Mouse (Mus musculus): ENCODE results near the gene Cd163.
"Not testable (repeated sequence)": the region's sequence is repeated elsewhere in the genome, so short reads cannot be mapped to it uniquely, and the experiment has no call there.

The Cd163 gene

DNA sequence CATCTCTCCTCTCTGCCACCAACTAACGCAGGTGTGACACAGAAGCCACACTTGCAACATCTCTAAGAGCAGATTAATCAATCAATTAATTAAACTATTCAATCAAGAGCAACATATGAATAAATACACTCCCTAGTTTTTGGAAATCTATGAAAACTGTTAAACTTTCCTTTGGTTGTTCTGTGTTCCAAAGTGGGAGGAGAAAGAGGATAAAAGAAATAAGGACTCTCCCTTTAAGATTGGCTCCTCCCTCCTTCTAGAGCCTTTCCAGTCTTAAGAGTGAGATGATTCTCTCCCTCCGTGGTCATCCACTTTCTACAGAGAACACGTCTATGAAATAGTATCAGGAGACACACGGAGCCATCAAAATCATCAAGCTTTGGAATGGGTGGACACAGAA lies at the start of gene Cd163:
Gene Cd163 (plus strand): TSS at position 301 of the 400 bp plus-strand sequence.
- no peak for DNase-seq (ENCODE audit: extremely low read depth, insufficient read length, low spot score)

DNA sequence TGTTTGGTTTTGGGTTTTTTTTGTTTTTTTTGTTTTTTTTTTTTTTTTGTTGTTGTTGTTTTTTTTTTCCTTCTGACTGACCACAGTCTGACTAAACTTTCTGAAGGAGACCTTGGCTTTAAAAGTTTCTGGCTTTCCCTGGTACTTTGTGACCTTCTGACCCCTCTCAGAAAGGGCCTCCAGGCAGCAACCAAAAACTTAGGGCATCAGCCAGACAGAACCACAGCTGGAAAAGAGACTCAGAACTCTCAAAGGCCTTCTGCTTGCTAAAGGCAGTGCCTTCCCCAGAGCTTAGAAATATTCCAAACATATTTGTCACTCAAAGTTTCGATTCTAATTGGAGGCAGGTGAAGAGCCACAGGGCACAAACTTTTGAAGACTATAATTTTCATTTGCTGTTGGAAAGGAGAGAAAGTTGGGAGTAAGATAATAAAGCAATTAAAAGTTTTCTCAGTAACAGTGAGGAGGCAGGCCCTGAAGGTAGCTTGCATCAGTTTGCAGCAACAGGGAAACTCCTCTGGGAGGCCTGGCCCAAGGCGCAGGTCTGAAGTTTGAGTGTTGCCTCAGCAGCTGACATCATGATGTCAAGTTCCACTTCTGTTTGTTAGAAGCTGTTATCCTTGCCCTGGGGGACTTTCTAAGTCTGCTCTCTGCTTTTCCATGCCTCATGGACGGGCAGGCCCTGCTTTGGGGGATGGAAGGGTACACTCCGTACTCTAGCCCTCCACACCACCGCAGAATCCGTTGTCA lies 48.6 kb upstream of the Cd163 start:
- no peak for DNase-seq (ENCODE audit: extremely low read depth, insufficient read length, low spot score)

GRCm38 (mm10) chr6:124260198-124260931 lies 44.1 kb upstream of the Cd163 start:
- DNase-seq (ENCODE audit: extremely low read depth, insufficient read length, low spot score), result peak; percentile 5

DNA sequence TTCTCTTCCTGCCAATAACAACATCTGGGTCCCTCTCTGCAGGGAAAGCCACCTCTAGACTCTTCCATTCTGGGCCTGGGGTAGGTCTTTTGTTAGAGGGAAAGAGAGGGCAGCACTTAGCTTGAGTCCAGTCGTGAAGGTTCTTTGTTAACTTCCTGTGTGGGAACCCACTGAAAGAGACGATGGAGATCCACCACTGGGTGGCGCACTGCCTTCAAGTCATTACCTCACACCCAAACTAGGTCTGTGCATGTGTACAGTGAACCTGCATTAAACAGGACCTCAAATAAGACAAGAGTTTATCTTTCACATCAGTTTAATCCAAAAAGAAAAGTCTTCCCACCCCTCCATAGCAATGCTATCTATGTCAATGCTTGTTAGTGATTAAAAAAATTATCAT lies 41.8 kb upstream of the Cd163 start:
- DNase-seq (ENCODE audit: extremely low read depth, insufficient read length, low spot score), result no peak

DNA sequence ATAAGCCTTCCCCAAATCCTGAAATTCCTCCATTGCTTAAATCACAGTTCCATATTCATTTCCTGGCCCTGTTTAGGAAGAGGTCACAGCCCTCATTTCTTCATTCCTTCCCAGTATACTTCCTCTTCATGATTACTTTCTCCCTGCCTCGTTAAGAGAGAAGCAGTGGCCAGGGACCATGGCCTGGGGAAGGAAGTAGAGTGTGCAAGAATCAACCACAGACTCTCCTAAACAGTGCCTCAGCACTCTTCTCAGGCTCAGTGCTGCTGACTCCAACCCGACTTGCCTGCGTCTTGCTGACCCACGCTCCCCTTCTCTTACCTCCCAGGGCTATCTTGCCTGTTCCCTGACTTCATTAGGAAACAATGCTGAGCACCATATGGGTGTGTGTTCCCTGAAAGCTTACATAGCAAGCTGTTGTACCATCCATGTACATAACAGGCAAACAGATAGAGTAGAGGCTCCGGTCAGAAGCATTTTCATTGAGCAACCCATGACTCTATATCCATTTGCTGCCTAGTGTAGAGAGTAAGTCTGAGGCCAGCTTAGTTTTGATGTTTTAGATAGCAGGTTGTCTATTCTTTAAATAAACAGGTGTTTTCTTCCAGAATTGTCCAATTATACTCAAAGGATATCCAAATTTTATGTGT lies 31.1 kb upstream of the Cd163 start:
- DNase-seq (ENCODE audit: extremely low read depth, insufficient read length, low spot score), result no peak

GRCm38 (mm10) chr6:124277641-124278040 lies 26.8 kb upstream of the Cd163 start:
- DNase-seq (ENCODE audit: extremely low read depth, insufficient read length, low spot score), result no peak

GRCm38 (mm10) chr6:124278291-124278690 lies 26.2 kb upstream of the Cd163 start:
- DNase-seq (ENCODE audit: extremely low read depth, insufficient read length, low spot score), result no peak

DNA sequence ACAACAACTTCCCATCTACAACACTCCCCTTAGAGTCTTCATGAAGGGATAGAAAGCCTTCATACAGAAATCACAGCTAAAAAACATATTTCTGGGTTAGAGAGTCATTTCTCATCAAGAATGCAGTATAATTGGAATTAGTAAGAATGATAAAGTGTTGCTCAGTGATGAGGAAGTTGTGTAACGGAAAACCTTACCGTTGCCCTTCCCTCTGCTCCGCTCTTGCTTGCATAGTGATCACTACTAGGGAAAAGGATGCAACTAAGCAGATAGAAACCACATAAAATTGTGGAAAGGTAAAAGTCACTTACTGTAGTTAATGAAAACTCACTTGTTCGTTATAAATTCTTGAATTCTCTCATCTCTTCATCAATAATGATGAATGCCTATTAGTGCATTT lies 21.7 kb upstream of the Cd163 start:
- no peak for DNase-seq (ENCODE audit: extremely low read depth, insufficient read length, low spot score)

DNA sequence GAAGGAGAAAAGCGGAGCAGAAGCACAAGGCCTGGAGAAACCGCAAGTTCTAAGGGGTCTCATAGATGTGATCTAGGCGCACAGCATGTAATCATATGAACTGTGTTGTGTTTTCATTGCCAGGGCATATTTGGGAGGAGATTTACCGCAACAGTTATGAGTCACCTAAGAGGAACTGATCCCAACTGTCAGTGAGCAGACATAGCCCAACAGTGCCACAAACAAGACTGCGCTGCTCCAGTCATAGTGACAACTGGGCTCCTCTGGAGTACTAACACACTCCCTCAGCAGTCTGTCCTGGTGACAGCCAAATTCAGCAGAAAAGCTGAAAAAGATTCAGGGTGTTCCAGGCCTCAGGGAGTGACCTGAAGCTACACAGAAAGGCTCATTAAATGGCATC lies 7.1 kb upstream of the Cd163 start:
- not testable (repeated sequence) for DNase-seq (ENCODE audit: extremely low read depth, insufficient read length, low spot score)

GRCm38 (mm10) chr6:124301447-124302192 lies 2.8 kb upstream of the Cd163 start:
- DNase-seq (ENCODE audit: extremely low read depth, insufficient read length, low spot score), result no peak

GRCm38 (mm10) chr6:124308935-124309334 lies 4.5 kb downstream of the Cd163 start:
- no peak for DNase-seq (ENCODE audit: extremely low read depth, insufficient read length, low spot score)

- no peak for DNase-seq (ENCODE audit: extremely low read depth, insufficient read length, low spot score)
Observed at GRCm38 (mm10) chr6:124312292-124312691, 7.8 kb downstream of the Cd163 start.

DNA sequence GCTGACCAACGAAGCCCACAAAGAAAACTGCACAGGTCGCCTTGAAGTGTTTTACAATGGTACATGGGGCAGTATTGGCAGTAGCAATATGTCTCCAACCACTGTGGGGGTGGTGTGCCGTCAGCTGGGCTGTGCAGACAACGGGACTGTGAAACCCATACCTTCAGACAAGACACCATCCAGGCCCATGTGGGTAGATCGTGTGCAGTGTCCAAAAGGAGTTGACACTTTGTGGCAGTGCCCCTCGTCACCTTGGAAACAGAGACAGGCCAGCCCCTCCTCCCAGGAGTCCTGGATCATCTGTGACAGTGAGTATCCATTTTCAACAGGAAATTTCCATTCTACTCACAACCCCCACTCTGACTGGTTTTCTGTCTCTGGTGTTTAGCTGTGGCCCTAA lies 15.9 kb downstream of the Cd163 start:
- no peak for DNase-seq (ENCODE audit: extremely low read depth, insufficient read length, low spot score)

DNA sequence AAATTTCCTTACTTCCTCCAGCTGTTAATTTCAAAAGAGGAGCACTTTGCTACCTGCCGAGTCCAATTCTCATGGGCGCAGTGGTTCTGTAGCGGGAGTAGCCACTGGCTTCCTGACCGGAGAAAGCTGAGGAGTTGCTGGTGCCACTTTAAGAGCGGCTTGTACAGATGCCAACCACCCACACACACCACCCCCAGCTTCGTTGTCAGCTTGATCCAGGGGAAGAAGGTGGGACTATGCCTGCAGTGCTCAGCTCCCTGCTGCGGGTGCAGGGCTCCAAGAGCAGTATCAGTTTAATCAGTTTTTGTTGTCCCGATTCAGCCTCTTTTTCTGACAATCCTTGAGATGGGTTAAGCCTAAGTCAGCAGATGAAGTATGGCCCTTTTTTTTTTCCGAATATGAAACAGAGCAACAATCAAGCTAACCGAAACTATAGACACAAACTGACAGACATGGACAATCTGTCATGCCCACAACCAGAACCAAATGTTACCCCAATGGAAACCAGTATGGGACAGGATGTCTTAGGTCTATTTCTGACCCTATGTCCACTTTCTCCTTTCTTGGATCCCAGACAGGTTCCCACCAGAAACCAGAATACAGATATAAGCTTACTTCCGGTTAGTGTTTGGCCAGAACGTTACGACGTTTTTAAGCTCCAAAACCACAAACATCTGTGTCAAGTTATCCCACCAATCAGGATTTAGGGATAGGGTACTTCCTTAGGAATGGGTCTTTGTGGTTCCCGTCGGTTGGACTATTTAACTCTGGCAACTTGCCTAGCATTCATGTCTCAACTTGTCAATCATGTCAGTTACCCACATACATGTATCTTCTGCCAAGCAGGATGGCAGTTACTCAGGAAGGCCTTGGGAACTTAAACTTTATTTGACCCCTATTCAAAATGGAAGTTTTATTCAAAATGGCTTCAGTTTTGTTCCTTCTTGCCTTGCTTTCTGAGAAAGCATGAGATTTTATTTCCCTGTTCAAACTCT lies 17.3 kb downstream of the Cd163 start:
- DNase-seq (ENCODE audit: extremely low read depth, insufficient read length, low spot score), result peak; percentile 51

DNA sequence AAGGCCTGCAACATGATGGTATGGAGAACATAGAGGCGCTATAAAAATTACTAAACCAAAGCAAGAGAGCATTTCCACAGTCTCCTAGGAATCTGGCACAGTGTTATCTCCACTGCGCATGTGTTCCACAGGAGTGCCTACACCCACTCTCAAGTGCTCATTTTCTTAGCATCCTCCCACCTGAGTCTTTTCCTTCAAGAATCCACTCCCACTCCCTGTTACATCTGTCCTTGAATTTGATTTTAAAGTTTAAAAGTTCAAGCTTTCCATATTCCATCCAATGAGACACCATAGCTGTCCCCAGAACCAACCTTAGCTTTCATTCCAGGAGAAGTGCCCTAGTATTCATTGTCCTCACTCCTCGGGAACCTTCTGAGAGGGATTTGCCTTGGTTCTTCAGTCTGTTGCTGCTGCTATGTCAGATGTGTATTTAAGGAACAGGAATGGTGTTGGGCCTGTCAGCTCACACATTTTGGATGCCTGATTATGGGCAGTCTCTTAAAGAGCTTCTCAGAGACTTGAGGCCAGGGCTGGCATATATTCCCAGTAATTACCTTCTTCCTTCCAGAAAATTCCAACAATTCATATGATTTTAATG lies 24.0 kb downstream of the Cd163 start:
- DNase-seq (ENCODE audit: extremely low read depth, insufficient read length, low spot score), result no peak

- DNase-seq (ENCODE audit: extremely low read depth, insufficient read length, low spot score), result no peak
Observed at GRCm38 (mm10) chr6:124329622-124330021, 25.2 kb downstream of the Cd163 start.

DNA sequence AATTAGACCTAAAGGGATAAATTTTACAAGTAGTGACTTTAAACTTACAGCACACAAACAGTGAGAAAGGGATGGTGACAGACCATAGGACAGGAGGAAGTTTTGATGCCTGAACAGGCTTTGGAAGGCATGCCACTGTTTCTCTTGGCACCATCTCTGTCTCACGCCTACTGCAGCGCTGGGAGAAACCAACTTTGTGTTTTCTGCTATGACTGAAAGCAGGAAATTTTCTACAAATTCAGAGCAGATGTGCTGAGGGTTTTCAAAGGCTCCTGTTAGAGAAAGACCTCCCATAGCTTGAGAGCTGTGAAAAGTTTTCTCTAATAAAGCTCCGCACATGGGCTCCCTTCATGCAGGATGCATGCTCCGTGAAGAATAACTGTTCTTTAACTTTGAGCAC lies 40.6 kb downstream of the Cd163 start:
- DNase-seq (ENCODE audit: extremely low read depth, insufficient read length, low spot score), result no peak

GRCm38 (mm10) chr6:124346613-124347012 lies 42.2 kb downstream of the Cd163 start:
- no peak for DNase-seq (ENCODE audit: extremely low read depth, insufficient read length, low spot score)

- DNase-seq (ENCODE audit: extremely low read depth, insufficient read length, low spot score), result no peak
Observed at GRCm38 (mm10) chr6:124353246-124353645, 48.8 kb downstream of the Cd163 start.

All from 3134 (cell line).